Mouse (Mus musculus) lung, embryonic 15.5 days (tissue): ENCODE measurements at regions not wholly inside any gene's neighbourhood (a gene's known extent, or its start where the extent isn't known, plus 50 kb on each side); places are given as distances from the start of the nearest gene placed in this dataset.

Source experiments
- ATAC-seq: fragments of 200-750 bp; cut with Nextera tagmentation; 2 replicates; pipeline ENCODE4 v1.8.0; 2017; ENCODE audit warnings: moderate number of reproducible peaks, borderline replicate concordance; ENCODE audit not compliant: low FRiP score, low TSS enrichment; ENCODE audit errors: extremely low read depth
- H3K27ac ChIP-seq: fragments of 300-500 bp; sonication (generic); 2 replicates; pipeline ENCODE4 v1.5.1; 2015; ENCODE audit warnings: moderate library complexity, mild to moderate bottlenecking, inconsistent platforms
- H3K27me3 ChIP-seq: fragments of 300-500 bp; sonication (generic); 2 replicates; pipeline ENCODE4 v1.6.1; 2015; ENCODE audit warnings: inconsistent platforms
- H3K36me3 ChIP-seq: fragments of 300-500 bp; sonication (generic); 2 replicates; pipeline ENCODE4 v1.6.1; 2015; ENCODE audit warnings: inconsistent platforms
- H3K4me1 ChIP-seq: fragments of 300-500 bp; sonication (generic); 2 replicates; pipeline ENCODE4 v1.6.1; 2015; ENCODE audit warnings: inconsistent platforms
- H3K4me2 ChIP-seq: fragments of 300-500 bp; sonication (generic); 2 replicates; pipeline ENCODE4 v1.6.1; 2015; ENCODE audit warnings: inconsistent platforms, mild to moderate bottlenecking, moderate library complexity
- H3K4me3 ChIP-seq: fragments of 300-500 bp; sonication (generic); 2 replicates; pipeline ENCODE4 v1.5.1; 2015; ENCODE audit warnings: mild to moderate bottlenecking, inconsistent platforms
- H3K9ac ChIP-seq: fragments of 300-500 bp; sonication (generic); 2 replicates; pipeline ENCODE4 v1.6.1; 2015; ENCODE audit warnings: inconsistent platforms
- H3K9me3 ChIP-seq: fragments of 300-500 bp; sonication (generic); 2 replicates; pipeline ENCODE4 v1.6.1; 2016; ENCODE audit warnings: inconsistent platforms
- WGBS: fragments of 180-500 bp; shearing (Covaris S2); methylation state at CpG from one replicate; pipeline ENCODE4 v1.1.7; 2015; 5-methylcytosine and 5-hydroxymethylcytosine counted together

- Histone ChIP-seq H3K27me3 (no peaks in the 10 kb centered on the region), H3K4me2 (no peak overlapping the region), H3K36me3 (no peaks in the 10 kb centered on the region), H3K4me1 (no peaks in the 10 kb centered on the region), H3K9me3 (no peaks in the 10 kb centered on the region), H3K27ac (no peak overlapping the region), H3K4me3 (no peak overlapping the region), H3K9ac (no peak overlapping the region)
- ATAC-seq = no peak
These were observed 118.4 kb upstream of the Lhcgr start for GRCm38 (mm10) chr17:88910144-88910543.

DNA sequence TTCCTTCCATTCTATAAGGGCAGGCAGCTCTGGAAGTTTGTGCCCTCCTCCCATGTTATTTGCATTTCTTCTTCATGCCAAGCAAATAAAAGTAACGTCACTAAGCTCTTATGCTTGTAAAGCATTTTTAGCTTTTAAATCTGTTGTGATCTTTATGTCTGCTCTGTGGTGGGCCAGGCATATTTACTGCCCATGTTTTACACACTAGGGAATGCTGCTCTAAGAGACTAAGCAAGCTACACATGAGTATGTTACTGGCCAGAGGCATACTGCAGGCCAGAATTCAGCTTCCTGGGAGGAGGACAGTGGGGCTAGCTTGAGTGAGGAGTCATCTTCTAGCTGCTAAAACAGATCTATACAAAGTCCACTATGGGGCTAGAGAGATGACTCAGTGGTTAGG, 110.0 kb upstream of the Lhcgr start:
- H3K9me3 ChIP-seq = no peaks in the 10 kb centered on the region
- no peak overlapping the region for H3K9ac ChIP-seq
- no peak overlapping the region for H3K4me2 ChIP-seq
- WGBS = 44% methylated on average over 1 of the region's 1 CpGs
- H3K36me3 ChIP-seq = no peaks in the 10 kb centered on the region
- ATAC-seq = no peak
- no peaks in the 10 kb centered on the region for H3K4me1 ChIP-seq
- no peak overlapping the region for H3K27ac ChIP-seq
- H3K27me3 ChIP-seq = no peaks in the 10 kb centered on the region
- no peak overlapping the region for H3K4me3 ChIP-seq

DNA sequence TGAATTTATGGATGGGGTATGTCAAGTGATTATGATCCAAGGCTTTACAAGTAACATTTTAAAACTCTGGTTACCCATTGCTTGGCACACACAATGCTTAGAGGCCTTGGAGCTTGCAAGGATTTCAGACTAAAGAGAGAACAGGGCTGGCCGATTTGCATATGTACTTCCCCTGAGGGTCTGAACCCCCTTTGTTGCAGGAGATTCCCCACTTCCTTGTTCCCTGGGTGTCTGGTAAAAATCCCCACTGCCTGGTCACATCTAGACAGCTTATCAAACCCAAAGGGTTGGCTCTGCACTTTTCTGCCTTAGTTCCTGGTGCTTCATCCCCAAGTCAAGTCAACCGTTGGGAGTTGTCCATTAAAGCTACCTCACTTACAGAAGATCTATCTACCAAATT, 109.1 kb upstream of the Lhcgr start:
- 84% methylated on average over 2 of the region's 2 CpGs for WGBS
- no peaks in the 10 kb centered on the region for H3K4me1 ChIP-seq
- H3K27me3 ChIP-seq = no peaks in the 10 kb centered on the region
- no peak overlapping the region for H3K27ac ChIP-seq
- no peak overlapping the region for H3K4me2 ChIP-seq
- no peak overlapping the region for H3K9ac ChIP-seq
- no peaks in the 10 kb centered on the region for H3K36me3 ChIP-seq
- ATAC-seq = no peak
- no peak overlapping the region for H3K4me3 ChIP-seq
- no peaks in the 10 kb centered on the region for H3K9me3 ChIP-seq

GRCm38 (mm10) chr17:88898705-88899668, 107.2 kb upstream of the Lhcgr start:
- H3K36me3 ChIP-seq = no peaks in the 10 kb centered on the region
- H3K27ac ChIP-seq = no peak overlapping the region
- no peak for ATAC-seq
- no peaks in the 10 kb centered on the region for H3K4me1 ChIP-seq
- no peaks in the 10 kb centered on the region for H3K27me3 ChIP-seq
- WGBS = 58% methylated on average over 11 of the region's 11 CpGs
- no peak overlapping the region for H3K4me2 ChIP-seq
- no peak overlapping the region for H3K4me3 ChIP-seq
- no peaks in the 10 kb centered on the region for H3K9me3 ChIP-seq
- no peak overlapping the region for H3K9ac ChIP-seq

DNA sequence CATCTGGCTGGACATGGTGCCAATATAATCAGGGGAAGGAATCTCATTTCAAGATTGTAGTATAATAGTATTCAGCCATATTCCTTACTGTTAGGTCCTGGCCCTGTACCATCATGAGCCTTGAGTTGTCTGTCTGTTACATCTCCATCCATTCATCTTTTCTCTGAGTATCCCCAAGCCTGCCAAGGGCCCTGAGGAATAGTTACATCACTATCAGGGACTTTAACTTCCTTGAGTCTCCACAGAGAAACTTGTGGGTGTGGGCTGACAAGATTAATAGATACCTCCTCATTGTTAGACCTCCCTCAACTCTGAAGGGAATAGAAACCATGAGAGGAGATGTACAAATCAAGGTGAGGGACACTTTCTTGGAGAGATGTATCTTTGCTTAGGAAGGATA, 101.7 kb upstream of the Lhcgr start:
- Histone ChIP-seq H3K9ac (no peak overlapping the region), H3K4me1 (no peaks in the 10 kb centered on the region), H3K27me3 (no peaks in the 10 kb centered on the region), H3K36me3 (no peaks in the 10 kb centered on the region), H3K4me3 (no peak overlapping the region), H3K9me3 (no peaks in the 10 kb centered on the region), H3K4me2 (no peak overlapping the region), H3K27ac (no peak overlapping the region)
- ATAC-seq = no peak

GRCm38 (mm10) chr17:88885526-88885925, 93.7 kb upstream of the Lhcgr start:
- WGBS = 56% methylated on average over 3 of the region's 3 CpGs
- Histone ChIP-seq H3K27me3 (no peaks in the 10 kb centered on the region), H3K4me1 (no peaks in the 10 kb centered on the region), H3K27ac (no peak overlapping the region), H3K4me3 (no peak overlapping the region), H3K9ac (no peak overlapping the region), H3K9me3 (no peaks in the 10 kb centered on the region), H3K36me3 (no peaks in the 10 kb centered on the region), H3K4me2 (no peak overlapping the region)
- no peak for ATAC-seq

GRCm38 (mm10) chr17:88879736-88880135, 87.9 kb upstream of the Lhcgr start:
- 52% methylated on average over 1 of the region's 1 CpGs for WGBS
- Histone ChIP-seq H3K4me2 (no peak overlapping the region), H3K4me1 (no peaks in the 10 kb centered on the region), H3K36me3 (no peaks in the 10 kb centered on the region), H3K9me3 (no peaks in the 10 kb centered on the region), H3K27ac (no peak overlapping the region), H3K4me3 (no peak overlapping the region), H3K27me3 (no peaks in the 10 kb centered on the region), H3K9ac (no peak overlapping the region)
- ATAC-seq = no peak

DNA sequence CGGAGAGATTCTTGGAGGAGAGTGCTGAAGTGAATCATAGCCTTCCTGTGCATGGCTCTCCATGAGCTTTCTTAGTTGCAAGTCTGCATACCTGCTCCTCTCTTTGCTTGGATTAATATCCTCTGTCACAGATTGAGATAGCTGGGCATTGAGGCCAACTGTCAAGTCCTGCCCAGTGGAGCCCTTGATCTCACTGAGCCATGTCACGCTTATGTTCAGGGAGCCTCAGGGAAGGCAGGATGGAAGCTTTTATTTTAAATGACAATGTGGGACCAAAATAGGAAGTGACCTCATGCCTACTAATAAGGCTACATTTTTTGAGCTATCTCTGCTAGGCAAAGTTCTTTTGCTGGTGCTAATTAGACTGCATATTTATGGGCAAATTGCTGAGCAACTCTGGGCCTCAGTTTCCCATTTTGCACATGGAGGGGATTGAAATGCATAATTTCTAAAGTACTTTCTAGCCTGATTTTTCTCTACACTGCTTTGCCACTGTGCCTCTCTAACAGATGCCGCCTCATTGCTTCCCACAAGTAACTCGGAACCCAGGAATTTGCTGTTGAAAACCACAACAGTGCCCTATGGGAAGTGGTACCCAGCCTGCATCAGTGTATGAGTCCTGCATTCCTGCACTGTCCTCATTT, 78.7 kb upstream of the Lhcgr start:
- no peak overlapping the region for H3K27ac ChIP-seq
- no peaks in the 10 kb centered on the region for H3K27me3 ChIP-seq
- H3K9me3 ChIP-seq = no peaks in the 10 kb centered on the region
- H3K4me3 ChIP-seq = no peak overlapping the region
- H3K9ac ChIP-seq = no peak overlapping the region
- no peak for ATAC-seq
- no peaks in the 10 kb centered on the region for H3K36me3 ChIP-seq
- H3K4me1 ChIP-seq = no peaks in the 10 kb centered on the region
- no peak overlapping the region for H3K4me2 ChIP-seq
- 80% methylated on average over 4 of the region's 4 CpGs for WGBS

GRCm38 (mm10) chr17:88864631-88865030, 72.8 kb upstream of the Lhcgr start:
- Histone ChIP-seq H3K4me1 (no peaks in the 10 kb centered on the region), H3K27ac (no peak overlapping the region), H3K4me2 (no peak overlapping the region), H3K27me3 (no peaks in the 10 kb centered on the region), H3K9ac (no peak overlapping the region), H3K36me3 (no peaks in the 10 kb centered on the region), H3K4me3 (no peak overlapping the region), H3K9me3 (no peaks in the 10 kb centered on the region)
- WGBS = 74% methylated on average over 7 of the region's 7 CpGs
- ATAC-seq = no peak

DNA sequence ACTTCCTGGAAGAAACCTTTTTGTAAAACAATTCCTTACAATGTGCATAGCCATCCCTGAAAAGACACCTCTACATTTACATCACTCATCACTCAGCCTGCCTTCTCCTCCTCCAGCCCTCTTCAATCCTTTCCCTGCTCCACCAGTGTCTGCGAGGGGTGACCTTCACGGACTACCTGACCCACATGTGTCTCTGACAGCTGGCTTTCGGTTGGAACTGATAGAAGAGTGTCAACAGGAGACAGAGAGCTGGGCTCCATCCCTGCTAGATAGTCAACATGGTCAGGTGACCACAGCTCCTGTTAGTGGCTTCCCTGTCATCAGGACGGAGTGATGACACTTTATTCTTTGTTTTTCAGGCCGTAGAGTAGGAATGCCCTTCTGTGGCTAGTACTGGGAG, 72.4 kb upstream of the Lhcgr start:
- H3K9me3 ChIP-seq = no peaks in the 10 kb centered on the region
- no peak overlapping the region for H3K4me3 ChIP-seq
- H3K4me1 ChIP-seq = 0 out of 2 replicates have a peak, but pooled peaks cover 2% of the 10 kb centered on the region
- no peak overlapping the region for H3K4me2 ChIP-seq
- ATAC-seq = no peak
- no peaks in the 10 kb centered on the region for H3K27me3 ChIP-seq
- 44% methylated on average over 5 of the region's 5 CpGs for WGBS
- H3K36me3 ChIP-seq = no peaks in the 10 kb centered on the region
- no peak overlapping the region for H3K9ac ChIP-seq
- H3K27ac ChIP-seq = no peak overlapping the region

- peaks cover 7% of the 10 kb centered on the region; the same call in 1 of the 2 replicates for H3K4me1 ChIP-seq
- WGBS = 47% methylated on average over 2 of the region's 2 CpGs
- ATAC-seq = no peak
These were observed 69.3 kb upstream of the Lhcgr start for GRCm38 (mm10) chr17:88861128-88861527.

GRCm38 (mm10) chr17:88860576-88860975, 68.8 kb upstream of the Lhcgr start:
- H3K4me1 ChIP-seq = peaks cover 7% of the 10 kb centered on the region; the same call in 1 of the 2 replicates
- no peak overlapping the region for H3K9ac ChIP-seq
- H3K27me3 ChIP-seq = no peaks in the 10 kb centered on the region
- H3K4me2 ChIP-seq = no peak overlapping the region
- no peaks in the 10 kb centered on the region for H3K9me3 ChIP-seq
- no peak for ATAC-seq
- H3K36me3 ChIP-seq = no peaks in the 10 kb centered on the region
- no peak overlapping the region for H3K4me3 ChIP-seq
- no peak overlapping the region for H3K27ac ChIP-seq
- 76% methylated on average over 1 of the region's 1 CpGs for WGBS

More at GRCm38 (mm10) chr17:88861128-88861527, 69.3 kb upstream of the Lhcgr start:
- no peak overlapping the region for H3K4me2 ChIP-seq
- no peaks in the 10 kb centered on the region for H3K27me3 ChIP-seq
- no peak overlapping the region for H3K9ac ChIP-seq
- no peaks in the 10 kb centered on the region for H3K9me3 ChIP-seq
- no peak overlapping the region for H3K4me3 ChIP-seq
- no peak overlapping the region for H3K27ac ChIP-seq
- H3K36me3 ChIP-seq = no peaks in the 10 kb centered on the region
